Mouse (Mus musculus) thymus, postnatal 0 days (tissue): ENCODE data around the gene Leng8. TPM values are rescaled to one million over a fixed set of nuclear protein-coding genes. Genes with fewer than 3 reads are reported as not detected.

Source experiments
- polyA plus RNA-seq: library from polyadenylated mRNA; unstranded; fragments of >200 nt; fragmentation: Nextera tagmentation; extraction: Ambion mirVana; gene quantifications from 2 replicates; pipeline ENCODE4 v1.2.1, GENCODE M21; 2015

Leng8 gene
- polyA plus RNA-seq, 1 experiment from 2014 or later, result 30.9 TPM

Other genes starting within 250 kb of the Leng8 start
- 0.22 and 0.49 TPM in 2 replicates for gene Gm14548, start 238.9 kb upstream of the Leng8 start, polyA plus RNA-seq
- 0.20 and 0.21 TPM in 2 replicates for gene Lilra6, start 221.5 kb upstream of the Leng8 start, polyA plus RNA-seq
- gene Lair1, start 73.8 kb upstream of the Leng8 start, polyA plus RNA-seq, result 6.6 and 8.0 TPM in 2 replicates
- 0.76 and 0.96 TPM in 2 replicates for gene Ttyh1, start 17.6 kb upstream of the Leng8 start, polyA plus RNA-seq
- gene Leng9, start 13.3 kb downstream of the Leng8 start, polyA plus RNA-seq, result 7.0 and 8.7 TPM in 2 replicates
- 12.3 and 12.6 TPM in 2 replicates for gene Cdc42ep5, start 27.8 kb downstream of the Leng8 start, polyA plus RNA-seq
- 0.08 TPM in 1 of 2 replicates, not detected in the other for gene Lilra5, start 100.7 kb downstream of the Leng8 start, polyA plus RNA-seq
- 1.3 and 2.0 TPM in 2 replicates for gene Ncr1, start 200.7 kb downstream of the Leng8 start, polyA plus RNA-seq